Mouse (Mus musculus) forebrain, embryonic 15.5 days (tissue): ENCODE data around the gene Atrn. TPM values are rescaled to one million over a fixed set of nuclear protein-coding genes. Genes with fewer than 3 reads are reported as not detected.

Experiments
- ATAC-seq: fragments of 200-750 bp; cut with Nextera tagmentation; replicated peaks from 2 replicates; pipeline ENCODE4 v1.8.0; 2017; ENCODE audit warnings: mild to moderate bottlenecking, moderate TSS enrichment, moderate library complexity
- H3K27ac ChIP-seq: fragments of 300-500 bp; sonication (generic); replicated peaks from 2 replicates; pipeline ENCODE4 v1.5.1; 2015; ENCODE audit warnings: mild to moderate bottlenecking, inconsistent platforms
- H3K27me3 ChIP-seq: fragments of 300-500 bp; sonication (generic); 2 replicates; pipeline ENCODE4 v1.6.1; 2015; ENCODE audit warnings: inconsistent platforms
- H3K36me3 ChIP-seq: fragments of 300-500 bp; sonication (generic); 2 replicates; pipeline ENCODE4 v1.6.1; 2015; ENCODE audit warnings: mild to moderate bottlenecking, inconsistent platforms
- H3K4me1 ChIP-seq: fragments of 300-500 bp; sonication (generic); 2 replicates; pipeline ENCODE4 v1.6.1; 2015; ENCODE audit warnings: inconsistent platforms
- H3K4me2 ChIP-seq: fragments of 300-500 bp; sonication (generic); replicated peaks from 2 replicates; pipeline ENCODE4 v1.6.1; 2015; ENCODE audit warnings: mild to moderate bottlenecking, inconsistent platforms
- H3K4me3 ChIP-seq: fragments of 300-500 bp; sonication (generic); 2 replicates; pipeline ENCODE4 v1.5.1; 2015; ENCODE audit warnings: mild to moderate bottlenecking, inconsistent platforms
- H3K9ac ChIP-seq: fragments of 300-500 bp; sonication (generic); replicated peaks from 2 replicates; pipeline ENCODE4 v1.6.1; 2015; ENCODE audit warnings: mild to moderate bottlenecking, inconsistent platforms
- H3K9me3 ChIP-seq: fragments of 300-500 bp; sonication (generic); 2 replicates; pipeline ENCODE4 v1.6.1; 2016; ENCODE audit warnings: inconsistent platforms
- WGBS: fragments of 180-500 bp; shearing (Covaris S2); methylation state at CpG from one replicate; pipeline ENCODE4 v1.1.7; 2015; ENCODE audit warnings: mixed read lengths; 5-methylcytosine and 5-hydroxymethylcytosine counted together
- polyA plus RNA-seq: library from polyadenylated mRNA; unstranded; fragments of >200 nt; fragmentation: Nextera tagmentation; extraction: Ambion mirVana; gene quantifications from 2 replicates; pipeline ENCODE4 v1.2.1, GENCODE M21; 2015

Gene Atrn
- polyA plus RNA-seq, 1 experiment from 2014 or later: 12.2 TPM

- ATAC-seq: no peak
- Histone ChIP-seq H3K27me3 (peaks cover 8% of the 10 kb centered on the region), H3K4me2 (no peak overlapping the region), H3K4me1 (peaks cover 15% of the 10 kb centered on the region), H3K36me3 (no peaks in the 10 kb centered on the region), H3K9me3 (no peaks in the 10 kb centered on the region), H3K9ac (no peak overlapping the region), H3K27ac (no peak overlapping the region), H3K4me3 (no peak overlapping the region)
- 82% methylated on average over 9 of the region's 9 CpGs for WGBS
Observed at GRCm38 (mm10) chr2:131044989-131045720, 138.9 kb downstream of the Atrn start.

DNA sequence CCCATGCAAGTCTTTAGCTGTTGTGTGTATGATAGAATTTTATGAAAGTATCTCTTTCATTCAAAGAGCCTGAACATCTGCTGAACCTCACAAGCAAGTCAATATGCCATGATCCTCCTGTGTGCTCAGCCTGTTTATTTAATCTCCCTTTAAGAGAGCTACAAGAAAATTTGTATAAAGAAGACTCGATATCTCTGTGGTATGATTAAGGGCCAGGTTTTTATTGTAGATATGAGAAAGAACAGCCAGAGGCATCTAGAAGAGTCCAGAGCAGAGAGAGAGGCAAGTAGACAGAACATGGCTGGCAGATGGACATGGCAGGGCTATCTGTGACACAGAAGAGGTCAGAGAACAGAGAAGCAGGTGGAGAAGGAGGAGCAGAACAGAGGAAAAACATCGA is 139.7 kb downstream of the Atrn start:
- Histone ChIP-seq H3K27me3 (peaks cover 2% of the 10 kb centered on the region; the same call in 1 of the 2 replicates), H3K4me2 (no peak overlapping the region), H3K4me1 (peaks cover 6% of the 10 kb centered on the region), H3K9me3 (no peaks in the 10 kb centered on the region), H3K4me3 (no peak overlapping the region), H3K27ac (no peak overlapping the region), H3K36me3 (no peaks in the 10 kb centered on the region), H3K9ac (no peak overlapping the region)
- WGBS: 85% methylated on average over 2 of the region's 2 CpGs
- ATAC-seq: no peak

- H3K4me3 ChIP-seq: no peak overlapping the region
- no peak overlapping the region for H3K9ac ChIP-seq
- no peak for ATAC-seq
- no peak overlapping the region for H3K27ac ChIP-seq
- H3K4me2 ChIP-seq: no peak overlapping the region
- no peaks in the 10 kb centered on the region for H3K36me3 ChIP-seq
- H3K27me3 ChIP-seq: peaks cover 44% of the 10 kb centered on the region
- WGBS: 75% methylated on average over 5 of the region's 5 CpGs
- H3K4me1 ChIP-seq: peaks cover 15% of the 10 kb centered on the region
- H3K9me3 ChIP-seq: no peaks in the 10 kb centered on the region
Observed at GRCm38 (mm10) chr2:131052043-131052442, 145.7 kb downstream of the Atrn start.

GRCm38 (mm10) chr2:131052862-131053418 is 146.6 kb downstream of the Atrn start:
- Histone ChIP-seq H3K4me2 (no peak overlapping the region), H3K4me3 (no peak overlapping the region), H3K4me1 (peaks cover 15% of the 10 kb centered on the region), H3K27ac (no peak overlapping the region), H3K9ac (no peak overlapping the region), H3K9me3 (no peaks in the 10 kb centered on the region), H3K27me3 (peaks cover 44% of the 10 kb centered on the region), H3K36me3 (no peaks in the 10 kb centered on the region)
- no peak for ATAC-seq
- 73% methylated on average over 6 of the region's 6 CpGs for WGBS

GRCm38 (mm10) chr2:131053851-131054645 is 147.8 kb downstream of the Atrn start:
- H3K4me1 ChIP-seq: peaks cover 15% of the 10 kb centered on the region
- no peak overlapping the region for H3K27ac ChIP-seq
- H3K4me3 ChIP-seq: peak overlapping the region; percentile 30
- H3K9me3 ChIP-seq: no peaks in the 10 kb centered on the region
- H3K27me3 ChIP-seq: peaks cover 44% of the 10 kb centered on the region
- peak overlapping the region; percentile 48 for H3K4me2 ChIP-seq
- H3K36me3 ChIP-seq: no peaks in the 10 kb centered on the region
- H3K9ac ChIP-seq: no peak overlapping the region
- 1% methylated on average over 45 of the region's 45 CpGs for WGBS
- no peak for ATAC-seq

DNA sequence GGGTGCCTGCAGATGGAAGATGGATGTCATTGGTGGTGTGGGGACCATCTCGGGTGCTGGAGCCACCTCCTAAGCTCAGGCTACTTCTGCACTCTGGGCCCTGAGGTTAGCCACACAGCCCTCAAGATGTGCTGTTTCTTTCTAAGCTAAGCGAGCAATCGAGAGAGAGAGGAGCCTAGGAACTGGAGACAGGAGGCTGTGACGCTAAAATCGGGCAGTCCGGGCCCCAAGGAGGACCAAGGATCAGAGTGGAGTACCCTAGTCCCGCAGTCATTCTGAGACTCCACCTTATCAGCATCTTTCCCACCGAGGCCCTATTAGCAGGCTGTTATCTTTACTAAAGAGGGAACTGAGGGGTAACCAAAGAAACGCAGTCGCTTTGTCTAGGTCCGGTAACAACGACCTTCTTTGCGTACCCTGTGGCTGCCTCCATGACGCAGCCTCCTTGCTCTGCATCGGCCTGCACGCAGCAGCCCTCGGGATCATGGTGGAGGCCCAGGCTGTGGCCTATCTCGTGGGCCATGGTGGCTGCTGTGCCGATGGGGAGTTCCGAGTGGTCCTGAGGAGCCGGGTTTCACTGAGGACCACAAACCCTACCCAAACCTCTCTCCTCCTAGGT is 148.5 kb downstream of the Atrn start:
- peak overlapping the region; percentile 30 for H3K4me3 ChIP-seq
- H3K9ac ChIP-seq: no peak overlapping the region
- 3% methylated on average over 21 of the region's 21 CpGs for WGBS
- H3K9me3 ChIP-seq: no peaks in the 10 kb centered on the region
- peaks cover 44% of the 10 kb centered on the region for H3K27me3 ChIP-seq
- H3K4me1 ChIP-seq: peaks cover 15% of the 10 kb centered on the region
- peak overlapping the region; percentile 48 for H3K4me2 ChIP-seq
- H3K36me3 ChIP-seq: no peaks in the 10 kb centered on the region
- no peak overlapping the region for H3K27ac ChIP-seq
- 0 out of 2 replicates have a peak, but pooled peaks have one; percentile 23 for ATAC-seq

- Histone ChIP-seq H3K9ac (no peak overlapping the region), H3K36me3 (no peaks in the 10 kb centered on the region), H3K27ac (no peak overlapping the region), H3K27me3 (peaks cover 44% of the 10 kb centered on the region), H3K9me3 (no peaks in the 10 kb centered on the region), H3K4me1 (peaks cover 15% of the 10 kb centered on the region), H3K4me3 (no peak overlapping the region), H3K4me2 (no peak overlapping the region)
- ATAC-seq: no peak
- WGBS: 1% methylated on average over 10 of the region's 10 CpGs
Observed at GRCm38 (mm10) chr2:131055631-131056030, 149.3 kb downstream of the Atrn start.

DNA sequence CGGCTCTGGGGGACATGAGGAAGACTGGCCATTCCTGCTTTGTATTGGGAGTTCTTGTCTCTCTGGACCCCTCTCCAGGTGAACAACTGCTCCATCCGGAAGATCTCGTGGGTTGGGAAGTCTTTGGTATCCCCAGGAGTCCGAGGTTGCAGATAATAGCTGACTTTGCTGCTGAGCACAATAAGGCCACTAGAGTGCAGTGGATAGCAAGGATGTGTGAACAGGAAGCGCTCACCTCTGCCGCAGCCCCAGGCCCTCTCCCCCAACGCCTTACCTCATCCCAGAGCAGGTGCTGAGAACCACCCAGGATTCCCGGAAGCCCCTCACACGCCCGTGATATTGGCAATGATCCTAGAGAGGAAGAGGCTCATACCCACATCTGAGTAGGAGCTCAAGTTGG is 149.9 kb downstream of the Atrn start:
- Histone ChIP-seq H3K36me3 (no peaks in the 10 kb centered on the region), H3K9ac (no peak overlapping the region), H3K9me3 (no peaks in the 10 kb centered on the region), H3K4me3 (no peak overlapping the region), H3K4me1 (peaks cover 15% of the 10 kb centered on the region), H3K4me2 (no peak overlapping the region), H3K27me3 (peaks cover 44% of the 10 kb centered on the region), H3K27ac (no peak overlapping the region)
- no peak for ATAC-seq
- 4% methylated on average over 10 of the region's 10 CpGs for WGBS

GRCm38 (mm10) chr2:131058672-131059071 is 152.4 kb downstream of the Atrn start:
- Histone ChIP-seq H3K9me3 (no peaks in the 10 kb centered on the region), H3K9ac (no peak overlapping the region), H3K4me2 (no peak overlapping the region), H3K4me3 (no peak overlapping the region), H3K36me3 (no peaks in the 10 kb centered on the region), H3K27me3 (peaks cover 40% of the 10 kb centered on the region), H3K4me1 (peaks cover 18% of the 10 kb centered on the region), H3K27ac (no peak overlapping the region)
- no peak for ATAC-seq
- WGBS: 95% methylated on average over 8 of the region's 8 CpGs

DNA sequence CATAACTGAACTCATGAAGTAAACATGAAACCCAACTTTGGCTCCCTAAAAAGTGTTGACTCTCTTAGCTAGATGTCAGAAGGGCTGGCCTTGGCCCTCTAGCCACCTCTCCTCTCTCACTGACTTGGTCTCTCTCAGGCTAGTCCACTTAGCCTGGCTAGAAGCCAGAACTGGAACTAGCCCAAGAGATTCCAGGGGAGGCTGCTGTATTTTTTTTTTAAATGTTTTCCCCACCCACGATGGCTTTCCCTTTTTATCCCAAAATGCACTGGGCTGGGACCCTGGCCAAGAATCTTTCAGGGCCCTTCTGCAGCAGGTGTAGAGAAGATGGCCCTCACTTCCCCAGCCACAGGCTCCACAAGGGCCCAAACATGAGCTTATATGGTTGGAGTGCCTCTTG is 153.1 kb downstream of the Atrn start:
- Histone ChIP-seq H3K9ac (no peak overlapping the region), H3K4me3 (no peak overlapping the region), H3K4me1 (peaks cover 12% of the 10 kb centered on the region), H3K9me3 (no peaks in the 10 kb centered on the region), H3K36me3 (no peaks in the 10 kb centered on the region), H3K27ac (no peak overlapping the region), H3K4me2 (no peak overlapping the region), H3K27me3 (peaks cover 33% of the 10 kb centered on the region)
- 19% methylated on average over 1 of the region's 1 CpGs for WGBS
- ATAC-seq: no peak

GRCm38 (mm10) chr2:131059781-131060540 is 153.7 kb downstream of the Atrn start:
- no peak for ATAC-seq

More at GRCm38 (mm10) chr2:131059781-131060540, 153.7 kb downstream of the Atrn start:
- Histone ChIP-seq H3K4me3 (no peak overlapping the region), H3K36me3 (no peaks in the 10 kb centered on the region), H3K27ac (no peak overlapping the region), H3K27me3 (peaks cover 27% of the 10 kb centered on the region), H3K9me3 (no peaks in the 10 kb centered on the region), H3K4me2 (no peak overlapping the region), H3K9ac (no peak overlapping the region), H3K4me1 (peaks cover 6% of the 10 kb centered on the region)
- WGBS: 60% methylated on average over 9 of the region's 9 CpGs
